Mouse (Mus musculus) telencephalon, adult 2 months (tissue): ENCODE measurements at regions not wholly inside any gene's neighbourhood (a gene's known extent, or its start where the extent isn't known, plus 50 kb on each side); places are given as distances from the start of the nearest gene placed in this dataset.

Source experiments
- DNase-seq: peaks from one replicate; pipeline ENCODE4 v3.0.0-alpha.2; 2011; ENCODE audit warnings: low read depth, low spot score

DNA sequence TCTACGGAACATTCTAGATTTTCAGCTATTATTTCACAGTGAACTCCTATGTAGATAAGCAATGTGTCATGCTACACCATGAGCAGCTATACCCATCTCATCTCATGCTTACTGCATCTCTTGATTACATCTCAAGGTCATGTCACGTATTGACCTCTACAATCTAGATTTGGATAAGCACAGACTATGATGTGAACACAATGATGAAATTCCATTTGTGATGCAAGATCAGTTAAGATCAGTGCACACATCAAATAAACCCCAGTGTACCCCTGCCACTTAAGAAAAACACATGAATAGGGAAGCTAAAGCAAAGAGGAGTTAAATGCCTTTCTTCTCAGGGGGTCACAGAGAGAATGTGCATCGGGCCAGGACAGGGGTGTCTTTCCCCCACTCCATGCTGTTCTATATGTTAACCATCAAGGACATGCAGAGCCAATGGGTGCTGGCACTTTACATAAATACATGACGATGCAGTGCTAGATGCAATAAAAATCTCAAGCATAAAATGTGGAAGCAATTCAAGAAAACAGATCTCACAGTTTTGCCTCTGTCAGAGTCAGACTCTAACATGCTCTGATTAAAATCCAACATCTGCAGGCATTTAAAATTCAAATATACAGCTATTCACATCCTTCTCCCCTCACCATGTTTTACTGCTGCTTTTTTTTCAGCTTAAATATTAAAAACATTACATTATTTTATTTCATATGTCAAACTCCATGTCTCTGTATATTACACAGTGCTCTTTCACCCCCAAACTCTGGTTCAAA lies 157.1 kb upstream of the Gm15217 start:
- no peak for DNase-seq

GRCm38 (mm10) chr14:46223008-46223407 lies 156.2 kb upstream of the Gm15217 start:
- DNase-seq = no peak

GRCm38 (mm10) chr14:46224421-46224950 lies 154.7 kb upstream of the Gm15217 start:
- no peak for DNase-seq

GRCm38 (mm10) chr14:46225851-46226608 lies 153.2 kb upstream of the Gm15217 start:
- no peak for DNase-seq

- DNase-seq = no peak
Observed at GRCm38 (mm10) chr14:46234040-46234439, 145.2 kb upstream of the Gm15217 start.

GRCm38 (mm10) chr14:46234835-46235234 lies 144.4 kb upstream of the Gm15217 start:
- DNase-seq = no peak

DNA sequence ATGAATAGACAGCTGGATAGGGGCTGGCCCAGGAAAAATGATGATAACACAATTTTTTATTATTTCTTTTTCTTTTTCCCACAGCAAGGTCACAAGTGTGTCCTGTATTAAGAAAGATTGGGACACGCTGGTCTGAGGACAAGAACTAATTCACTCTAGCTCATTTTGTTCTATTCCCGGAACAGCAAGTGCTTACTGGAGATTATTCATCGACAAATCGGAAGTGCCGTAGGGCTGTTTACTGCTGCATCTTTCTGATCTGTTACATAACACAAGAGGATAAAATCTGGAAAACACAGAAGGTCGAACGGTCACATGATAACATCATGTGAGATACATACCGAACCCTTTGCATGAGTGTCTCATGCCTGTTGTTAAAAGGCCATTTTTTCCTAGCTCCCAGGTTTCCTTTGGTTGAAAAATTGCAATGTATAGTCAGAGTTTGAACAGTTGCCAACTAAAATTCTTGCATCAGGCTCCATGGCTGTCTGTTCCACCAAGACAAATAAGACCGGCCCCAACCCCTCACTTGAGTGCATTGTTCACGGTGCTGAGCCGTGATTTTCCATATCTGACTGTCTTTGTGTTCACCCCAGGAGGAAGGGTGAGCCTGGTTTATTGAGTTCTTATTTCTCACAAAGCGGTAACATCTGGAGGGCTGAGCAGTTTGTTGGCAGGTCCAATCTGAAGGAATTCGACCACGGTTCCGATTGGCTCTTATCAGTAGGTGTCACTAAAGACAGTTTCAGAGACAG lies 139.0 kb upstream of the Gm15217 start:
- no peak for DNase-seq

DNA sequence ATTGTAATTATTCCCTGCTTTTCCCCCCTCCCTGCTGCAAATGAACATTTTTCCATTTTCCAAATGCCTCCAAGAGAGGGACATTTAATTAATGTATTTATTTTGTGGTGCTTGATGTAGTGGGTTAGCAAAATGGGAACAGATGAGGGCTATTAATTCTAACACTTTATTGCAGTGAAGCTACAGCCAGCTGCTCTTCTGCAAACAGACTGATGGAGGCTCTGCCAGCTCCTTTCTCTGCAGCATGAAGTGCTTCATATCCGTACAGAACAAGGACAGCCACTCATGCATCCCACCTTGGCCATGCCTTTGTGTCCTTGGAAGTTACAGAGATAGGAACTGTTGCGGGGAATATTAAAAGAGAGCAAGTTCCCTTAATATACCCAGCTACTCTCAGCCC lies 138.3 kb upstream of the Gm15217 start:
- DNase-seq = no peak

DNA sequence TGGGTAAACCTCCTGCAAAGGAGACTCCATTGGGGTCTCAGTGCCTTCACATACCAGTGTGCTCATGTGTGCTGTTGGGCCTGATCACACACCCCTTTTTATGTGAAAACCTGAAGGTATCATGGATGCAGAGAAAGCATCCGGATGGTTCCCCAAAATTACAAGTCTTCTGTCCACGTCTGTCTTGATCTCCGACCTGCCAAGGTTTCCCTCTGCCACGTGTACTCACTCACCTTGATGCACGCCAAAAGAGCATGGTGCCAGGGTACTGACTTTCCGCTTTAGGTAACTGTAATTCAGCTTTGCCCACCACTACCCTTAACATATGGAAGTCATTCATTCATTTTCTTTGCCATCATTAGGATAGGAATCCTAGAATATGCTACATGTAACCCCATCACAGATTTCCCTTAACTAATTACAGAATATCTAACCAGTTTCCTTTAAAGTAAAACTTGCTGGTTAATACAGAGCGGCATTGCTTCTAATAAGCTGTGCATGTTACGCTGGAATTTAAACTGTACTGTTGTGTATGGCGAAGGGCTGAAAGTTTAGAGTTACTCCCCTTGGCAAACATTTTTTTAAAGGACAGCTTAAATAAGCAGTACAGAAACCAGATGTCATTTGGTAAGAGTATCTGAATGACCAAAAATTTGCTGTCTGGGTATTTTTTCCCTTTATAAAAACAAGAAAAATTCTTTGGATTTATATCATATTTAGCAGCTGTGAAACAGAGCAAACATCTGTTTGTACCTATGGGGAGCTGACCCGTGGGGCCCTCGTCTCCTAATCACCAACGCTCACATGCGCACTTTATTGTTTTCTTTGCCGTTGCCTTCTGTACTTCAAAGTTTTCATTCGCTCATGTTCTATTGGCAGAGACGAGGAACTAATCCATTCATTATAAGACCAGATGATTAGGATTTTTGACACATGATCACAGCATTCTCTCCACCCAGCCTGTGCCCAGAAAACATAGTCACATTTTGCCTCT lies 131.4 kb upstream of the Gm15217 start:
- no peak for DNase-seq

- DNase-seq = no peak
Observed at GRCm38 (mm10) chr14:46249141-46249540, 130.1 kb upstream of the Gm15217 start.

DNA sequence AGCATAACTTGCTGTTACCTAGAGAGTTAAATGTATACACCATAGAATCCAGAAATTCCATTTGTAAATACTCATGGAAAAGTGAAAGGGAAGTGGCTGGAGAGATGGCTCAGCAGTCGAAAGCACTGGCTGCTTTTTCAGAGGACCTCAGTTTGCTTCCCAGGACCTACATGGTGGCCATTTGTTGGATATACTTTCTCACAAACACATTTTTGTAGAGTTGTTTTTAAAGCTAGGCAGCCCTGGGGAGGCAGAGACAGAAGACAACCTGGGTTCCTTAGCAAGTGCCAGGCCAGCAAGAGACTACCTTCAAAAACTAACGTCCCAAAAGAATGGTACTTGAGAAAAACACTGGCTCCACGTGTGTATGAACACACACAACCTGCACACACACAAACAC lies 124.0 kb upstream of the Gm15217 start:
- no peak for DNase-seq

DNA sequence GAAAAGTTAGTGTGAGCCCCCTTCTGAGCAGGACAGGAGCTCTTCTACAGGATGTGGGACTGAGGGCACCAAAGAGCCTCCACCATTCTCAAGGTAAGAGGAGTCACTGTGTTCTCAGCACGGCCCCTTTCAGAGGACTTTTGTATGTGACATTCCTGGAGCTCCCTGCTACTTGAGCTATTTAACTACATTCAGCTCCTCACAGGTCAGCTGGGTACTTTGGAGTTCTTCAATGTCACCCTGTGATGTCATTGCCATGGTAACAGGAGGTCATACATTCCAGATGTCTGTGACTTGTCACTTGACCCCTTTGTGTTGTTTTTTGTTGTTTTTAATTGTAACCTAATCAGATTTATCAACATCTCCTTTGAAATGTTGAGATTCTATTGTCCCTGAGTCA lies 122.9 kb upstream of the Gm15217 start:
- DNase-seq = no peak

- DNase-seq = no peak
Observed at GRCm38 (mm10) chr14:46257311-46257710, 121.9 kb upstream of the Gm15217 start.

DNA sequence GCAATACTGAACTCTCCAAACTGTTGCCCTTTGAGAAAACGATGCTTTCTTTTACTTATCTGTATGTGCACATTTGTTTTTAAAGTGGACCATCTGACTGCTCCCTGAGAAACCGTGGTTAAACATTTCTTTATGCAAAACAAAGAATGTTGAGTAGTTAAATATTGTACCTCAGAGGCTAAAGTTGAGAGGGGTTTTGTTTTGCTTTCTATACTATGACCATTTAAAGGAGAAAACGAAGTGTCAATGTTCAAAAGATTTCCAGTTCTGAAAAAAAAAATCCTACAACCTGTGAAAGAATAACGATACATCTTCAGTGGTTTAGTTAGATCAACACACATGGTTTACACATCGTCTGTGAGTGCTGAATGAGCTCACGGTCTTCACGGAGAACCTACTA lies 120.7 kb upstream of the Gm15217 start:
- no peak for DNase-seq

- DNase-seq = no peak
Observed at GRCm38 (mm10) chr14:46260291-46260980, 118.8 kb upstream of the Gm15217 start.

GRCm38 (mm10) chr14:46275455-46275854 lies 103.8 kb upstream of the Gm15217 start:
- no peak for DNase-seq

DNA sequence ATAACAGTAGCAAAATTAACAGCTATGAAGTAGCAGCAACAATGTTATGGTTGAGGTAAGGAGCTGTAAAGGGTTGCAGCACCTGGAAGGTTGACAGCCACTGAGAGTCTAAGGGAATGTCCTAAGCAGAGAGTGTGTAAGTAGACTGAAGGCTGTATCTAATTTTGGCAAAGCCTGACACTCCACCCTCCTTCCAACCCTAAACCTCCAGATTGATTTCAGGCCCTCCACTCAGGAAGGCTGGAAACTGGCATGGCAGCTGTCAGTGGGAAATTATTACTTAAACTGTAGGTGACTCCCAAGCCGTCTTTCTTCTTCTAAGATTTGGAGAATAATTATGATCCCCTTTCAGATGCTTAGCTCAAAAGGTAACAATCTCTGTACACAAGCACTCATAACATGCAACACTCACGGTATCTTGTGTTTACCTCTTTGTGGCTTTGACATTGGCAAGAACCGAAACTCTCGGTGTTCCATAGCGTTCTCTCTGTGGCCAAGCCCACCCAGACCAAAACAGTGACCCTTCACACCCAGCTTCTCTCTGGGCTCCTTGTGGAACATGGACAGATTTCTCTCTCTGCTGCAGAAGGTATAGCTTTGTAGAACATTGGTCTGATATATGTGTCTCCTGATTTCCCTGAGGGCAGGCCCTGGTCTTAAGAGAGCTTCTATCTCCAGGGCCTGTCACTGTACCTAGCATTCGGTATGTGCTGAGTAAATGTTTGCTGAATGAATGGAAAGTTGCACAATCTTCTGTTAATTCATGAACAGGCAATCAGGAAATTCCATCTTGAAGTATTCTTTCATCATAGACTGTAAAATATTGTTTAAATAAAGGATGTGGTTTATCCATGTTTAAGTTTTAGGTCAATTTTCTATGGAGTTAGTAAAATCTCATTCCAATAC lies 102.0 kb upstream of the Gm15217 start:
- DNase-seq = no peak

DNA sequence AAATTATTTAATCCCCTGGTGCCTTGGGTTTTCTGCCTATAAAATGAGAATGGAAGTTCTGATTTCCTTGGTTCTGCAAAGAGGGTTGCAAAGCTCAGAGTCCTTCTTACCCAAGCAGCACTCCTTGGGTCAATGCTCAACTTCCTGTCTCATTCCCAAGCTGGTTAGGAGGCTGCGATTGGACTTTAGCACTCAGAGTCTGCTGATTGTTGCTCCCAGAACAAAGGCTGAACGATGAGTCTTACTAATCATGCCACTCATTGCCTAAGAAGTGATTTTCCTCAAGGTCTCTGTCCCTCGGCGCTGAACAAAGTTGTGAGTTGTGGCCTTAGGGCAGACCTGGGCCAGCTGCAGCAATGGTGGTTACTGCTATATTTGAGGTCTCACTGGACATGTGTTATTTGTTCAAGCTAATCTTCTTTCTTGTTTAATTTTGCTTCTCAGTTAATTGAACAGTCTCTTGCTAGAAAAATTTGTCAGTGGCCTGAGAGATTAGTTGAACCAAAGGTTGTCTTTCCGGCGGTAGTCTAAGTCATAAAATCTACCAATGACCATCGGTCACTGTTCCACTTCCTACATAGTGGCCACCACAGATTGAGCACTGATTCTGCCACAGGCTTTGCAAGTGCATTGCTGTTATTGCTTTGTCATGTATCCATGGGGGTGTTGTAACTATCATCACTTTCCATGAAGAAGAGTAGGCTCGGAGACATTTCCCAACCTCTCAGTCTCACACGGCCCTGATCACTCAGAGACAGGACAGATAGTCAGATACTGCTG lies 101.2 kb upstream of the Gm15217 start:
- DNase-seq = no peak
